Mouse (Mus musculus) megakaryocyte, adult 5-6 weeks (primary cell): ENCODE results near the gene Podxl. TPM values are rescaled to one million over a fixed set of nuclear protein-coding genes. Genes with fewer than 3 reads are reported as not detected.
A peak's percentile ranks its signal among the peaks of the same experiment; 100 is the strongest.
"Not testable (repeated sequence)": the region's sequence is repeated elsewhere in the genome, so short reads cannot be mapped to it uniquely, and the experiment has no call there.

Source experiments
- ATAC-seq: 2 replicates; pipeline ENCODE4 v1.8.0; 2016; ENCODE audit warnings: mild to moderate bottlenecking, inconsistent platforms; ENCODE audit not compliant: poor library complexity, severe bottlenecking
- total RNA-seq, 2 experiments: library from RNA; stranded (forward) in 1 of 2; stranded (reverse) in 1 of 2; fragments of 153-499, 151-499 nt in 1 of 2; fragments of 221-1000, 200-1000 nt in 1 of 2; gene quantifications; 2 replicates each; pipeline versions ENCODE4 v1.2.3 to v1.2.4; 2015 to 2017

Podxl gene
- total RNA-seq, 2 experiments from 2014 or later = not detected

DNA sequence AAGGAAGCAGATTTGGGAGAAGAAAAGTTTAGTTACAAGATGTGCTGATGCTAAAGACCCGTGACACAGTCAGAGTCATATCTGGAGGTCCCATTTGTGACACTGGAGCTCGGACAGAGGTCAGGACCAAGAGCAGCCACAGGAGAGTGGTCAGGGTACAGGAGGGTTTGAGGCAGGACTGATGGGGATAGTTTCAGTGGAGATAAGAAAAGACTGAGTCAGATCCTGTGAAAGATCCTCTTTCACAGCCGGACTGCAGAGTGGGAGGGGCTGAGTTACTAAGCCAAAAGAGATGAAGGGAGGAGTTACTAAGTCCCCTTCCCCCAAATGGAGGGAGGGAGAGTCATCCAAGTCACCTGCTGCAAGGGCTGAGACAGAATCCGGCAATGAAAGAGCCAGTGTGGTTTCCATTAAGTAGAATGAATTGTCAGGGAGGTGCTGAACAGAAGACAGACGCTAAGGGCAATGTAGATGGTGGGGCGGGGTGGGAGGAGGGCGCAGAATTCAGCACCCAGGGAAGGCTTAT lies 4.4 kb upstream of the Podxl start:
- ATAC-seq = no peak

DNA sequence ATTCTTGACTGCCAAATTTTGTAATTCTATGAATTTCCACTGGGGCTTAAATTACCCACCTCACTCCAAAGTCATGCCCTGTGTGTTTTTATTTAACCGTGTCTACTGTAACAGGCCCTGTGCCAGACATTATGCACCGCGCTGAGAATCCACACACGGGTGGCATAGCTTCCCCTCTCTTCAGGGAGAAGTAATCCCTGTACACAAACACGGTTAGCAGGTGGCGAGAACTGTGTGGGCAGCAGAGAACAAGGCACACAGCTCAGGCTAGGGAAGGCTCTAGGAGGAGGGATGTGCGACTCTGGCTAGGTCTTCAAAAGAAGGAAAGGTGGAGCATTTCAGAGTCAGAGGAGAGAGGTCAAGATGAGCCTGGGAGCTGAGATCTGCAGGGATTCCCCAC lies 3.4 kb upstream of the Podxl start:
- ATAC-seq = no peak

DNA sequence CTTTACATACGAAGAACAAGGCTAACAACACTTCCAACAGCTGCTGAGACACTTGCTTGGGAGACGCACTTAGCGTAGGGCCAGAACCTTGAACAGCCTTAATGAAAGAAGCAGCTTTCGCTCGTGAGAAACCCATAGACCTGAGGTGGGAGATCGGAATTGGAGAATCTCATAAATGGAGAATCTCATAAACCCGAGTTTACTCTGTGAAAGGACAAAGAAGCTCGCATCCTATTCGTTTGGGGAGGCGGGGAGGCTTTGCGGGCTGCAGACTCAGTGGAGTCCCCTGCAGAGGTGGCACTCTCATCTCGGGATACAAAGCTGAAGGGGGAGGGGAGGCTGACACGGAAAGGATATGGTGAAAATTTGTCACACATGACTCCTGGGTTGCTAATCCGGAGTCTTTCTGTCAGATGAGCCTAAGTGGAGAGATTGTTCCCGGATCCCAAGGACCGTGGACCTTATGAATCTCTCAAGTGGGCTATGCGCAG lies 1.2 kb upstream of the Podxl start:
- ATAC-seq = no peak

DNA sequence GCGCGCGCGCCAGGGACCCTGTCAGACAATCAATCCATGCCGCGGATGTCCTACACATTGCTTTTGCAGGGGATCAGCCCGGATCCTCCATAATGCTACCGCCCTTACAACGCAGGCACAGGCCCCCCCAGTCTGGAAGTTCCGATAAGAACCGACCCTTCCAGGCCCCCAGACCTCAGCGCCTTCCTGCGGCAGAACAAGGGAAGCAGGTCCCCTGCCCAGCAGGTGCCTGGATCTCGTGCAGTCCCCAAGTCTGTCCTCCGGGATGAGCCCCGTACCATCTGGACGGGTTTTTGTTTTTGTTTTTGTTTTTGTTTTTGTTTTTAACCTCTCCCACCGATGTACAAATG lies 376 bp upstream of the Podxl start:
- ATAC-seq = no peak

DNA sequence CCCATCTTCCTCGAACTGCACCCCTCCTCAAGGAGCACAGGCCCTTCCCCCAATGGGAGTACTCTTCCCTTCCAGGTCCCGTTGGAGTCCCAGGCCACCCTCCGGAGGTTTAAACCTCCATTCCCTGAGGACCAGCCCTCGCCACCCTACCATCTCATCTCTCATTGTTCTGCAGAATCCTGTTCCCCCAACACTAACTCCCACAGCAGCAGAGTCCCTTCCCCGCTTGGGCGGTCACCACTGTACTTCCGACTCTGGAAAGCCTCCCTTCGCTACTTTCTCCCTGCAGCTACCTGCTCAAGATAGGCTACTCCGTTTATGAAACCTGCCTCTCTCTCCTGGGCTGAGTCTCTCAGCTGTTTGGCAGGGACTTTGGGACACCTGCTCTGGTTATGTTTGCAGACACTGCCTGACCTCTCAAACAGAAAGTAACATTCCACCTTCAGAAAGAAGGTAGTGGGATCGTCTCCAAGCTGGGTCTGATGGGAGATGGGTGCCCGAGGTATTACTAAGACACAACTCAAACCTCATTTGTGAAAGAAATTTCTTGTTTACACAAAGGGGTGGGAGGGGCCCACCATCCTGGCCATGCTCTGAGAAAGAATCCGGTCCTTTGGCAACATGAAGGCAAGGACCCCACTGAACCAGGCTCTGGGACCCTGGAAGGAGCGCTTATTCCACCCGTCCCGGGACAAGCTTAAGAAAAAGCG lies 1.3 kb downstream of the Podxl start:
- ATAC-seq = no peak

DNA sequence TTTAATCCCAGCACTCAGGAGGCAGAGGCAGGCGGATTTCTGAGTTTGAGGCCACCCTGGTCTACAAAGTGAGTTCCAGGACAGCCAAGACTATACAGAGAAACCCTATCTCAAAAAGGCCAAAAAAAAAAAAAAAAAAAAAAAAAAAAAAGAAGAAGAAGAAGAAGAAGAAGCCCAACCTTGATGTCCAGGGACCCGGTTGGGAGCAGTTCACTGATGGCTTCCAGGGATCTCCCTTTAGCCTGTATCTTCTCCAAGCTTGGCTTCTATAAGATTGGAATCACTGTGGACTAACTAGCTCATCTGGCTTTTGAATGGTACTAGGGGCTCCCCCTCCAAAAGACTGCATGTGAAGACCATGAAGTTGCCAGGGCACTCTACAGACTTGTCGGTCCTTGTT lies 1.8 kb downstream of the Podxl start:
- not testable (repeated sequence) for ATAC-seq

DNA sequence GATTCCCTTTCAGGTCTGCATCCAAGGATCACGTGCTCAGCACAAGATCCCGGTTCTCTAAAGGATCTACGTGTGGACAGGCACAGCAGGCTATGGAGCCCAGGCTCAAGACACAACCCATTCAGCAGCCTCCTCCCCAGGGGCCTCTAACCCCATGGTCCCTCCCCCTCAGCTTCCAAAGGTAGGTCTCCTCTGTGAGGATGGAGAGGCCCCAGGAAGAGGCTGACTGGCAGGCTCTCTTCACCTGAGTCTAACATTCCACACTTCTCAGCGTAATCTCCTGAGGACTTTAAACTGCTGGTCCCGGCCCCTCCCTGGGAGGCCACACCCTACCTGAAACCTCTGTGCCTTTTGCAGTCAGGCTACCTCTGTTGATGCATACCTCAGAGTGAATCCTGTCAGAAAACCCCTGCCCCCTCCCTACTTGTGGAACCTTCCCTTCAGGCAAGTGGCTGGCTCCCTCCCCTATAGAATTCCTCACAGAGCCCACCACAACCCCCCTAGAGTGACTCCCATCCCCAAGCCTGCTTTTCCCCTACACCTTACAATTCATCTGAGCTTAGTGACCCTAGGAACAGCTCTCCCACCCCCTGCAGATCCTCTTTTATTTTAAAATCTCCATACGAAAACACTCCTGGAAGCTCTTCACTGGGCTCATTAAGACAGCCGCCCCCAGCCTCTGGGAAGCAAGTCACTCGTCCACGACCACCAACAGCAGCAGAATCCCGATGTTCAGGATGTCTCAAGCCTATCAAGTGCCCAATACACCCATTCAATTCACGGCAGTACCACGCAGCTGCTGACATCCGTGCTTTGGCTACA lies 3.4 kb downstream of the Podxl start:
- no peak for ATAC-seq

DNA sequence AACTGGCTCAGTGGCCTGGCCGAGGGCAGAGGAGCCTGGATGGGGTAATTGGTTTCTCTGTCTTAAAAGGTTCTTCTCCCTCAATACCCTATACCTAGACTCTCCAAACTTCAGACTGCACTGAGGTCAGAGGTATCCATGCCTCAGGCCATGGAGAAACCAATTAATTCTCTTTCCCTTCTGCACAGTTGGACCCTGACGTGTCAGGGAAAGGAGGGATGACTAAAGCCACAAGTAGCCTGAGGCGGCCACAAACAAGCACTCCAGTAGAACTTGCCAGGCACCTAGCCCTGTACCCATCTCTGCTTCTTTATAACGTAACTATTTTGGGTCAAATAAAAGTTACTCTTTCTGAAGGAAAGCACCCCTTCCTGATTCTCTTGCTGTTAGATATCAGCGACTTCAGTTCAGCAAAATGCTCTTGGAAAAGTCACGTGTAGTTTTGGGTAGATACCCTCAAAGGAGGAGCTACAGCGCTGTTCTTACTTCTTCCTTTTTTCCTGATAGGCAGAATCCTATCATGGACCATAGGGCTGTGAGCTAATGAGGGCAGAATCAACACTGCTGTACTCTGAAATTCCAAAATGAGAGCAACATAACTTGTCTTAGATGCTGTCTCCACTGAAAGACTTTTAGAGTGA lies 7.2 kb downstream of the Podxl start:
- no peak for ATAC-seq

DNA sequence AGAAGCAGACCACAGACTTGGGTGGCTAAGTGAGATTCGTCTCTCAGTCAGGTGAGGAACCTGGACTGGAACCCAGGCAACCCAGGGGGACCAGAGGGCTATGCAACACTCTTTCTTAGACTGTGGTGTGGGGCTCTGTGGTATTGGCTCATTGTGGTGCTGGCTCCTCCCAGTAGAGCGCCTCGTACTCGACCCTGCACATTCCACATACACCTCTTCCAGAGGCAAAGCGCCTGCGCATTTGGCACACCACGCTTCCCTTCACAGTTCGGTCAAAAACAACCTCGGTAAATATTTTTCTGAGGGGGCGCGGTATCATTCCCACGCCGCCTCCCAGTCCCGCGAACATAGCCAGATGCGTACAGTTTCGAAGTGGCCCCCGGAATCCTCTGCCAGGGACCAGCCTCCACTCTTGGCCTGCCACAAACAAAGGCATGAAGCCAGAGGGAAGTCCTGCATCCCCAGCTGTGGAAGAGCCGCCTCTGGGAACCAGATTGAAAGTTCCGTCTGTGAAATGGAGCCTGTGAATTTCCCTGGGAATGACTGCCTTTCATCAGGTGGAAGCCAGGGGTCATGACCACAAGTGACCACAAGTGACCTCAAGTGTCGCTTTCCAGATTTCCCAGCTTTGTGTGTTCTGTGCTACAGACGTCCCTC lies 12.8 kb downstream of the Podxl start:
- no peak for ATAC-seq

DNA sequence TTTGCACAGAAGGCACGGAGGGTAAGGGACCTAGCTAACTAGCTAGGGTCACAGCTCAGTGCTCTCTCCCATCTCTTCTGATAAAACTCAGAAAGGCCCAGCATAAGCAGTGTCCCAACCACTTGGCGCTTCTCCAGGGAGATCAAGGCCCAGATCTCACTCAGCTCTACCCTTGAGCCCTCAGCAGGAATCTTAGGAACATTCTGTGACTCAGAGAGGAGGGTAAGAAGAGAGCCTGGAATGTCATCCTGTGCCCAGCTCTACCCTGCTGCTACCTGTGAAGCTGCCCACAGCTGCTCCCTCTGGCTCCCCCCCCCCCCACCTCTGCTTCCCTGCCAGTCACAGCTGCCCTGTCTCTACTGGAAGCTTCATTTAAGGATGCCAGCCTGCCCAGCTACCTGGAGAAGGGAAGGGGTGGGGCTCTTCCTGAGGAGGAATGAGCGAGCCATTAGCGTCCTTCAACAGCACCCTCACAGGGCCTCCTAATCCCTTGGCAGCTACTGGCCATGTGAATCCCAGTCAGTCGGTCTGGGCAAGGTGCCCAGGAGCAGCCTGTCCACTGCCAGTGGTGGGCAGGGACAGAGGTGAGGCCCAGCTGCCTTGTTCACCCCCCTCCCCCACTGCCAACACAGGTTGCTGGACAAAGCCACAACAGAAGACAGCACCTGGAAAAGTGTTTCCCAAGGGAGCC lies 14.3 kb downstream of the Podxl start:
- ATAC-seq = no peak

DNA sequence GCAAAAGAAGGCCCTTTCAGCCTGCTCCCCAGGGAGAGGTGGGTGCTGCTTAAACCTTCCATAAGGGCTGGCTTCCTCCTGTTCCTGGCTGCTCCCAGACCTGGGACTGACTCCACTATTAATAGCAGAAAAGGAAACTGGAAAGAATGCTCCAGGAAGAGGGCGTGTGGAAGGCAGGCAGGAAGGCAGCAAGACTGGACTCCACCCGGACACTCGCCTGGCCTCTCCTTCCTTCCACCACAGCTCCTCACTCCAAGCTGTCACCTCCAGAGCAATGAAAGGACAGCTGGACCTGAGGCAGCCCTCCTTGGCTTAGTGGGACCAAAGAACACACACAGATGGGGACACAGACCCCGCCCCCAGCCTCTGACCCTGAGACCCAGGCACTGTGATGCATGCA lies 19.5 kb downstream of the Podxl start:
- no peak for ATAC-seq

DNA sequence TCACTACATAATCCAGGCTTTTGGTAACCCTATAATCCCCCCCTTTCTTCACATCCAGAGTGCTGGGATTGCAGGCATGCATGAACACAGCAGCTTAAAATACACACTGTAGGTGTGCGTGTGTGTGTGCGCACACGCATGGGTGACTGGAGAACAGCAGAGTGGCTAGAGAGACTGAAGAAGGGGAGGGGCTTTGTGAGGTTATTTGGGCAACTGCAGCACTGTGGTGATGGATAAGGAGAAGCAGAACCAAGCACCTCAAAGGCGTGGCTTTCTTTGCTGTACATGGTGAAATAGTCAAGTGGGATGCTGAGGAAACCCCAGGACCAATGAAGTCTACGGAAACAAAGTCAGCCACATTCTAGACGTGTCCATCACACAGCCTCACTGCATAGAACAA lies 23.8 kb downstream of the Podxl start:
- no peak for ATAC-seq

DNA sequence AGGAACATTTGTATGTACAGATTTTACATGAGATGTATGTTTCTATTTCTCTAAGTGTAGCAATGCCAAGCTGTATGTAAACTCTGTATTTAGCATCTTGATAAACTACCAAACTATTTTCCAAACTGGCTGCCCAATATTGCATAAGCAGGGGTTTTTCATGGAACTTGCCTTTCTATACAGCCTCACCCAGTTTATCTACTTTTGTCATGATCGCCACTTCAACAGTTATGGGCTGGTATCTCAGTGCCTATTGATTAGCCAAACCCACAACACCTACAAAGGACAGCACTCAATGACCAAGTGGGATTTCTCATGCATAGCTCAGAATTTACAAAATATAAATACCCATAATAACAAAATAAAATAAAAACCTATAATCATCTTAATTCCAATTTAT lies 25.7 kb downstream of the Podxl start:
- no peak for ATAC-seq

DNA sequence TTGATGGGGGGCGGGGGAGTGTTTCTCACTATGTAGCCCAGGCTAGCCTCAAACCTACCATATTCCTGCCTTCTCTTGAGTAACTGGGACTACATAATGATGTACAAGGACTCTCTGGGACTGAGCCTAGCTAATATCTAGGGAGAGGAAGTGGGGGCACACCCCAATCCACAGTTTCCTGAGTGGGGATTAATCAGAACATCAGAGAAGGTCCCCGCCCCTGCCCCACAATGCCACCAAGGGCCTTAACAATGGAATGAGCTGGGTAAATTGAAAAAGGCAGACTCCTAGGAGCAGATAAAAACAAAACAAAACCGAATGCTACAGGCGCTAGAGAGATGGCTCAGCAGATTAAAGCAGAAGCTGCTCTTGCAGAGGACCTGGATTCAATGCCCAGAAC lies 26.6 kb downstream of the Podxl start:
- ATAC-seq = no peak

DNA sequence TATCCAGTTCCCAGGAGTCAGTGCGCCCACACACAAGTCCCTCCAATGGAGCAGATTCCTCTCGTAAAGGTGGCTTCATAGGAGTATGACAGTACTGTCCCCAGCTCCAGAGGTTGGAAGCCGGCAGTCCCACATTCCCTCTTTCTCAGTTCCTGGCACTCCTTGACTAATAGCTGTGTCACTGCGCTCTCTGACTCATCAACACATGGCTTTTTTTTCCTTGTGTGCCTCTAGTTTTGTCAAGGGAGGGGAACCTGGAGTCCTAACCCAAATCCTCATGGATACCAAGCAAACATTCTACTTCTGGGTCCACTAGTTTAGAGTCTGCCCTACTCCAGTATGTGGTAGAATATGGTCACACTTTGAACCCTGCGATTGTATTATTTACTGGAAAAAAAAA lies 29.1 kb downstream of the Podxl start:
- ATAC-seq = no peak

DNA sequence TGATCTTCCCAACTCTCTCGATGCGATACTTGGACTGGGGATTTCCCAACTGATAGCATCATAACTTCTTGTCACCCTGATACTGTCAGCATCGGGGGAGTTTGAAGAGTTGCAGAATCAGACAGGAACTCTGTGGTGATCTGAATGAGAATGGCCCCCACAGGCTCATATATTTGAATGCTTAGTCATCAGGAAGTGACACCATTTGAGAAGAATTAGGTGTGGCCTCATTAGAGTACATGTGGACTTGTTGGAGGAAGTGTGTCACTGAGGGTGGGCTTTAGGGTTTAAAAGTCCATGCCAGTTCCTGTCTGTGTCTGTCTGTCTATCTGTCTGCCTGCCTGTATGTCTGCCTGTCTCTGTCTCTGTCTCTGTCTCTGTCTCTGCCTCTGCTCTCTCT lies 31.9 kb downstream of the Podxl start:
- ATAC-seq = no peak

DNA sequence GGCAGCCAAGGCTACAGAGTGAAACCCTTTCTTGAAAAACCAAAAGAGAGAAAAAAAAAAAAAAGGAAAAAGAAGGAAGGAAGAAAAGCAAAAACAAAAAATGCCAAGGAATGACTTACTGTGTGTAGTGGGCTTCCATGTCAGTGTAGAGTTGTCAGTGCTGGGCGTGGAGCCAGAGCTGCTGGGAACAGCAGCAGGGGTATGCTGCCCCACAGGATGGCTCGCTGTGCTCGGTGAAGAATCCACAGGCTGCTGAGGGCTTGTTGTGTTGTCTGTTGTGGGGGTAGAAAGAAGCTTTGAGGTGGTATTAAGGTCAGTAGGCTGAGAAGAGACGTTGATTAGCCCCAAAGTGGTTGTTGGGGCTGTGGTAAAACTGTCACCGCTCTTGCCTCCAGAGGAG lies 35.4 kb downstream of the Podxl start:
- ATAC-seq = no peak

DNA sequence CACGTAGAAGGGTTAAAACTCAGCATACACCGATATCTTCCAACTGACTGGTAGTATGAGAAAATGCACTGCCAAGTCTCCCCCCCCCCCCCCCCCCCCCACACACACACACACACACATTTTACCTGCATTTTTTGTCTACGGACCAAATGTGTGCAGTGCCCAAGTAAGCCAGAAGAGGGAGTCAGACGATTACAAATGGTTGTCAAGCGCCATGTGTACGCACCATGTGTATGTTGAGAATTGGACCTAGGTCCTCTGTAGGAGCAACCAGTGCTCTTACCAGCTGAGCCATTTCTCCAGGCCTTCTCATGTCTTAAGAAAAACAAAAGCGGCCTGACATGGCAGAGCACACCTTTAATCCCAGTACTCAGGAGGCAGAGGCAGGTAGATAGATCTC lies 35.9 kb downstream of the Podxl start:
- ATAC-seq = no peak

DNA sequence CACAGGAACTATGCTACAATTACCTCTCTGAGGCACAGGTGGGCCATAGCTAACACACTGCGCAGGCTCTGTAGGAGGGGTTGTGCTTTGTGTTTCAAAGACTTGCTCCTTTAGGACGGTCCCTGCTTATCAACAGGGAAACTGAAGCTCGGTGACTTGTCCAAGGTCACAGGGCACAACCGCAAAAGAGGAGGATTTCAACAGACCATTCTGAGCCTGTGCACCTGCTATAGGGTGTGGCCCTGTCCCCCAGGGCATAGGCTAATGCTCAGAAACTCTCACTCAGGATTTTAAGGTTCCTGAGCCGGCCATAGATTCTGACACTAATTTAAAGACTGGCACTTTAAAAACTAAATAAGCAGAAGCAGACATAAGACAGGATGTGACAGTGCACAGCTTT lies 36.9 kb downstream of the Podxl start:
- ATAC-seq = no peak

DNA sequence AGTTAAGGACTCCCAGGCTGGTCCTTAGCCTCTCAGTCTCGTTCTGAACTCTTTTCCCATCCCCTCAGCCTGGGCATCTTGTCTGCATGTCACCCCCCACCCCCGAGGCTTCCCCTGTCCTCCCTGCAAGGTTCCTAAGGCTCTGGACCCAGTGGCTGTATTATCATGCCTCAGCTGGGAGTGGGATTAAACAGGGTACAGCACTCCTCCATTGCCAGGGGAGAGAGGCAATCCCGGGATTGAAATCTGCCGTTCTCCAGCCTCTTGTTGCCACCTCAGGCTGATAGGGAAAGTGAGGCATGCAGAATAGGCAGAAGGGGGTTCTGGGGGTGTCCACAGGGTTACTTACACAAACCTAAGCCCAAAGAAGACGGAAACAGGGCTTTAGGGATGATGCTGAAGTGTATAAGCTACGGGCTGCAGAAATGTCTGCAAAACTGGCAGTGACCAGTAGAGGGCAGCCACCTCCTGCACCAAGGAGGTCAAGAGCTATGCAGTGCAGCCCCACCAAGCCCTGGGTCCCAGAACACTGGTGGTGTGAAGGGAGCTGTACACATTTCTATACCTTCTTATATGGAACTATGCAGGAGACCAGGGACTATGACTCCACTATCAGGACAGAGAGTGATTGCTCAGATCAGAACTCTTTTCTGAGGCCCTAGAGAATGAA lies 38.4 kb downstream of the Podxl start:
- ATAC-seq = peak; percentile 49
